Mouse (Mus musculus): ENCODE results near the gene Orai3.

DNA sequence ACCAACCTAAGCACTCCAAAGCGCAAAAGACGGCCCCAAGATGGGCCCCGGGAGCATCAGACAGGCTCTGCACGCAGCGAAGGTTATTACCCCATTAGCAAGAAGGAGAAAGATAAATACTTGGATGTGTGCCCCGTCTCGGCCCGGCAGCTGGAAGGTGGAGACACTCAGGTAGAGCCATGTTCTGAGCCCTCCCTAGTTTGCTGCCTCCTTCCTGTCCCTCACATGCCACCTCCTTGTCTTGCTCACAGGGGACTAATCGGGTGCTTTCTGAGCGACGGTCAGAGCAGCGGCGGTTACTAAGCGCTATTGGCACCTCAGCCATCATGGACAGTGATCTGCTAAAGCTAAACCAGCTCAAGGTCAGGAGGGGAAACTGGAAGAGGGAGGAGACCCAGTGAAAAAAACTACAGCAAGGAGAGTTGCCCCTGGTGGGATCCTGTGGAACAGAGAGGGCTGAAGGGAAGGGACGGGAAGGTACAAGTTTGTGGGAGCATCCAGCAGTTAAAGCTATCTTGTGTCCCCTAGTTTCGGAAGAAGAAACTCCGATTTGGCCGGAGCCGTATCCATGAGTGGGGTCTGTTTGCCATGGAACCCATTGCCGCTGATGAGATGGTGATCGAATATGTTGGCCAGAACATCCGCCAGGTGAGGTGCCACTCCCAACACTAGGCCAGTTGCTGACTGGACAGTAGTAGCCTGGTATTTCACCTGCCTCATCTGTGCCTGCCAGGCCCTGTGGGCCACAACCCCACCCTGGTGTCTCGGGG lies 27.6 kb downstream of the Orai3 start:
- TF ChIP-seq GATA1 (IDR thresholded peaks at IDR 0.05; ENCODE audit: borderline replicate concordance, low read length) (no peak), CTCF (IDR thresholded peaks at IDR 0.05; ENCODE audit: low read depth, low read length) (no peak), TAL1 (conservative IDR thresholded peaks at IDR 0.05; ENCODE audit: low read depth, low read length) (no peak), POLR2AphosphoS5 (IDR thresholded peaks at IDR 0.05; ENCODE audit: insufficient replicate concordance, low read depth, low read length) (no peak)

All from G1E (cell line).